Mouse (Mus musculus): ENCODE results near the gene Hebp2.
"Not testable (repeated sequence)": the region's sequence is repeated elsewhere in the genome, so short reads cannot be mapped to it uniquely, and the experiment has no call there.

Gene Hebp2

GRCm38 (mm10) chr10:18545813-18546235 lies at the start of gene Hebp2:
Gene Hebp2 (minus strand): TSS chr10:18546076.
- no peak for DNase-seq (ENCODE audit: low read depth, low spot score)

- no peak for DNase-seq (ENCODE audit: low read depth, low spot score)
Measured at GRCm38 (mm10) chr10:18589455-18589854, 43.6 kb upstream of the Hebp2 start.

GRCm38 (mm10) chr10:18584188-18584587 lies 38.3 kb upstream of the Hebp2 start:
- no peak for DNase-seq (ENCODE audit: low read depth, low spot score)

GRCm38 (mm10) chr10:18572581-18572980 lies 26.7 kb upstream of the Hebp2 start:
- DNase-seq (ENCODE audit: low read depth, low spot score): peak; percentile 44

GRCm38 (mm10) chr10:18562940-18563339 lies 17.1 kb upstream of the Hebp2 start:
- DNase-seq (ENCODE audit: low read depth, low spot score): peak; percentile 42

- peak; percentile 23 for DNase-seq (ENCODE audit: low read depth, low spot score)
Measured at GRCm38 (mm10) chr10:18561445-18561844, 15.6 kb upstream of the Hebp2 start.

GRCm38 (mm10) chr10:18559076-18559475 lies 13.2 kb upstream of the Hebp2 start:
- not testable (repeated sequence) for DNase-seq (ENCODE audit: low read depth, low spot score)

GRCm38 (mm10) chr10:18549321-18550216 lies 3.7 kb upstream of the Hebp2 start:
- no peak for DNase-seq (ENCODE audit: low read depth, low spot score)

GRCm38 (mm10) chr10:18547381-18547780 lies 1.5 kb upstream of the Hebp2 start:
- no peak for DNase-seq (ENCODE audit: low read depth, low spot score)

- no peak for DNase-seq (ENCODE audit: low read depth, low spot score)
Measured at GRCm38 (mm10) chr10:18545309-18545708, 567 bp downstream of the Hebp2 start.

- DNase-seq (ENCODE audit: low read depth, low spot score): no peak
Measured at GRCm38 (mm10) chr10:18536889-18537288, 9.0 kb downstream of the Hebp2 start.

GRCm38 (mm10) chr10:18532293-18532692 lies 13.6 kb downstream of the Hebp2 start:
- DNase-seq (ENCODE audit: low read depth, low spot score): no peak

GRCm38 (mm10) chr10:18530161-18530560 lies 15.7 kb downstream of the Hebp2 start:
- no peak for DNase-seq (ENCODE audit: low read depth, low spot score)

- no peak for DNase-seq (ENCODE audit: low read depth, low spot score)
Measured at GRCm38 (mm10) chr10:18529177-18529576, 16.7 kb downstream of the Hebp2 start.

GRCm38 (mm10) chr10:18528475-18528874 lies 17.4 kb downstream of the Hebp2 start:
- peak; percentile 39 for DNase-seq (ENCODE audit: low read depth, low spot score)

- DNase-seq (ENCODE audit: low read depth, low spot score): no peak
Measured at GRCm38 (mm10) chr10:18527766-18528165, 18.1 kb downstream of the Hebp2 start.

- DNase-seq (ENCODE audit: low read depth, low spot score): no peak
Measured at GRCm38 (mm10) chr10:18526851-18527675, 18.8 kb downstream of the Hebp2 start.

- no peak for DNase-seq (ENCODE audit: low read depth, low spot score)
Measured at GRCm38 (mm10) chr10:18526184-18526850, 19.6 kb downstream of the Hebp2 start.

GRCm38 (mm10) chr10:18525726-18526125 lies 20.1 kb downstream of the Hebp2 start:
- no peak for DNase-seq (ENCODE audit: low read depth, low spot score)

- no peak for DNase-seq (ENCODE audit: low read depth, low spot score)
Measured at GRCm38 (mm10) chr10:18525311-18525710, 20.6 kb downstream of the Hebp2 start.

- no peak for DNase-seq (ENCODE audit: low read depth, low spot score)
Measured at GRCm38 (mm10) chr10:18522556-18522955, 23.3 kb downstream of the Hebp2 start.

- DNase-seq (ENCODE audit: low read depth, low spot score): no peak
Measured at GRCm38 (mm10) chr10:18511496-18511895, 34.4 kb downstream of the Hebp2 start.
